Mouse (Mus musculus): Measurements from ENCODE around the gene Gm3099. TPM values are rescaled to one million over a fixed set of nuclear protein-coding genes. Genes with fewer than 3 reads are reported as not detected.

Gm3099 gene
- polyA plus RNA-seq (2015; fragmentation: Illumina TruSeq; extraction: RNeasy Lipid Tissue Mini Kit (QIAGEN cat#74804); ENCODE audit: low read depth, low replicate concordance), result not detected

GRCm38 (mm10) chr14:3998094-3998493, at the start of gene Gm3099:
Gm3099 (plus strand) TSS chr14:3998394.

GRCm38 (mm10) chr14:3963247-3963646, 34.9 kb upstream of the Gm3099 start, which contains the start of gene Gm3095:
Gm3095 (plus strand) TSS chr14:3963547.

GRCm38 (mm10) chr14:4023641-4024040, 25.4 kb downstream of the Gm3099 start, which contains the start of gene Gm5796:
Gm5796 (plus strand) TSS chr14:4023941.

Other genes starting within 250 kb of the Gm3099 start
- gene Gm3002, start 188.3 kb upstream of the Gm3099 start, polyA plus RNA-seq (2015; fragmentation: Illumina TruSeq; extraction: RNeasy Lipid Tissue Mini Kit (QIAGEN cat#74804); ENCODE audit: low read depth, low replicate concordance), result not detected
- gene Gm3033, start 152.1 kb upstream of the Gm3099 start, polyA plus RNA-seq (2015; fragmentation: Illumina TruSeq; extraction: RNeasy Lipid Tissue Mini Kit (QIAGEN cat#74804); ENCODE audit: low read depth, low replicate concordance), result not detected
- gene Gm2916, start 114.2 kb upstream of the Gm3099 start, polyA plus RNA-seq (2015; fragmentation: Illumina TruSeq; extraction: RNeasy Lipid Tissue Mini Kit (QIAGEN cat#74804); ENCODE audit: low read depth, low replicate concordance), result not detected
- not detected for gene Gm3029, start 66.6 kb upstream of the Gm3099 start, polyA plus RNA-seq (2015; fragmentation: Illumina TruSeq; extraction: RNeasy Lipid Tissue Mini Kit (QIAGEN cat#74804); ENCODE audit: low read depth, low replicate concordance)
- gene Gm3095, start 34.8 kb upstream of the Gm3099 start, polyA plus RNA-seq (2015; fragmentation: Illumina TruSeq; extraction: RNeasy Lipid Tissue Mini Kit (QIAGEN cat#74804); ENCODE audit: low read depth, low replicate concordance), result 0.48 TPM
- 0.34 TPM for gene Gm5796, start 25.5 kb downstream of the Gm3099 start, polyA plus RNA-seq (2015; fragmentation: Illumina TruSeq; extraction: RNeasy Lipid Tissue Mini Kit (QIAGEN cat#74804); ENCODE audit: low read depth, low replicate concordance)
- gene Gm3115, start 85.7 kb downstream of the Gm3099 start, polyA plus RNA-seq (2015; fragmentation: Illumina TruSeq; extraction: RNeasy Lipid Tissue Mini Kit (QIAGEN cat#74804); ENCODE audit: low read depth, low replicate concordance), result not detected
- 1.6 TPM for gene Gm8108, start 112.1 kb downstream of the Gm3099 start, polyA plus RNA-seq (2015; fragmentation: Illumina TruSeq; extraction: RNeasy Lipid Tissue Mini Kit (QIAGEN cat#74804); ENCODE audit: low read depth, low replicate concordance)
- not detected for gene Gm3127, start 166.6 kb downstream of the Gm3099 start, polyA plus RNA-seq (2015; fragmentation: Illumina TruSeq; extraction: RNeasy Lipid Tissue Mini Kit (QIAGEN cat#74804); ENCODE audit: low read depth, low replicate concordance)
- 1.7 TPM for gene Gm2974, start 184.2 kb downstream of the Gm3099 start, polyA plus RNA-seq (2015; fragmentation: Illumina TruSeq; extraction: RNeasy Lipid Tissue Mini Kit (QIAGEN cat#74804); ENCODE audit: low read depth, low replicate concordance)

Measured in brain, adult 10 weeks (tissue).